Mouse (Mus musculus) ES-Bruce4 (cell line): ENCODE results near the gene Tecpr2.

Experiments
- EP300 ChIP-seq: IDR thresholded peaks from 2 replicates; pipeline ENCODE4 v1.6.1; 2011; ENCODE audit warnings: low read depth, low read length; ENCODE audit not compliant: insufficient read depth
- POLR2A ChIP-seq: IDR thresholded peaks from one replicate; pipeline ENCODE4 v1.8.1; 2011; ENCODE audit warnings: low read length; ENCODE audit not compliant: insufficient read depth

DNA sequence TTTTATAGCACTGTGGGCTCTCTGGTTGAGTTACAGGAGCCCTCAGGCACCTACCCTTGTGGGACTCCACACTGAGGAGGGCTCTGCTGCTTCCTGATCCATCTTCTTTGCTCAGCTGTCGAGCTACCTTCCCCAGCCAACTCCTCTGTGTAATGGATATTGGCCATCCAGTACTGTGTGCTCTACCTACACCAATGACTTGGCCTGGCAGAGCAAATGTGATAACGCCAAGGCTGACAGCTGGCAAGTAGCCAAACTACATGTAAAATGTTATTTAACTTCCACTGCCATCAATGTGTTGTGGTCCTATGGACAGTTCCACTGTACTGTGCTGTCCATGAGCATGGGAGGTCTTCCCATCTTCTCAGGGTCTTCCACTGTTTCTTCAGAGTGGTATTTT lies 72.9 kb downstream of the Tecpr2 start:
- TF ChIP-seq POLR2A (no peak), EP300 (no peak)
